Mouse (Mus musculus): Measurements from ENCODE around the gene Gpr176. TPM values are rescaled to one million over a fixed set of nuclear protein-coding genes. Genes with fewer than 3 reads are reported as not detected.

The Gpr176 gene
- polyA plus RNA-seq, 1 experiment from 2014 or later: 0.23 TPM

- DNase-seq (ENCODE audit: low spot score) (no peak), ATAC-seq (replicated peaks; ENCODE audit: low FRiP score) (no peak; the same call in 1 of the 2 replicates)
- H3K9me3 ChIP-seq (ENCODE audit: control insufficient read depth, low read length): no peaks in the 10 kb centered on the region
- H3K4me2 ChIP-seq (ENCODE audit: low read depth, low read length, severe bottlenecking): no peak overlapping the region; the same call in 1 of the 2 replicates
- H3K27ac ChIP-seq (ENCODE audit: low read depth, low read length): no peak overlapping the region
- no peak overlapping the region for H3K4me3 ChIP-seq (ENCODE audit: low read depth, low read length)
- H3K27me3 ChIP-seq (ENCODE audit: control insufficient read depth, insufficient read depth, low read length): no peaks in the 10 kb centered on the region
- H3K4me1 ChIP-seq (replicated peaks; ENCODE audit: control insufficient read depth, insufficient read depth, low read length): peaks cover 3% of the 10 kb centered on the region; the same call in 1 of the 2 replicates
- 81% methylated on average over 8 of the region's 8 CpGs for WGBS
- no peak overlapping the region for H3K9ac ChIP-seq (ENCODE audit: low read length)
- H3K36me3 ChIP-seq (ENCODE audit: control insufficient read depth, insufficient read depth, low read length): no peaks in the 10 kb centered on the region
Observed at GRCm38 (mm10) chr2:118257094-118257493, 116.1 kb downstream of the Gpr176 start.

GRCm38 (mm10) chr2:118256621-118257053 lies 116.6 kb downstream of the Gpr176 start, which contains the start of gene Fsip1:
Gene Fsip1, minus strand, starts transcription at chr2:118256966.
- H3K27ac ChIP-seq (ENCODE audit: low read depth, low read length): no peak within 1 kb of the TSS
- H3K27me3 ChIP-seq (ENCODE audit: control insufficient read depth, insufficient read depth, low read length): no peaks in the 10 kb centered on the region
- H3K36me3 ChIP-seq (ENCODE audit: control insufficient read depth, insufficient read depth, low read length): no peaks in the 10 kb centered on the region
- ATAC-seq (replicated peaks; ENCODE audit: low FRiP score): peak; percentile 93
- H3K4me1 ChIP-seq (replicated peaks; ENCODE audit: control insufficient read depth, insufficient read depth, low read length): peaks cover 3% of the 10 kb centered on the region; the same call in 1 of the 2 replicates
- peak within 1 kb of the TSS; percentile 37 for H3K4me3 ChIP-seq (ENCODE audit: low read depth, low read length)
- no peaks in the 10 kb centered on the region for H3K9me3 ChIP-seq (ENCODE audit: control insufficient read depth, low read length)
- DNase-seq (ENCODE audit: low spot score): peak; percentile 89
- WGBS: 2% methylated on average over 25 of the region's 25 CpGs
- H3K4me2 ChIP-seq (ENCODE audit: low read depth, low read length, severe bottlenecking): peak within 1 kb of the TSS; percentile 56
- peak within 1 kb of the TSS; percentile 54 for H3K9ac ChIP-seq (ENCODE audit: low read length)

DNA sequence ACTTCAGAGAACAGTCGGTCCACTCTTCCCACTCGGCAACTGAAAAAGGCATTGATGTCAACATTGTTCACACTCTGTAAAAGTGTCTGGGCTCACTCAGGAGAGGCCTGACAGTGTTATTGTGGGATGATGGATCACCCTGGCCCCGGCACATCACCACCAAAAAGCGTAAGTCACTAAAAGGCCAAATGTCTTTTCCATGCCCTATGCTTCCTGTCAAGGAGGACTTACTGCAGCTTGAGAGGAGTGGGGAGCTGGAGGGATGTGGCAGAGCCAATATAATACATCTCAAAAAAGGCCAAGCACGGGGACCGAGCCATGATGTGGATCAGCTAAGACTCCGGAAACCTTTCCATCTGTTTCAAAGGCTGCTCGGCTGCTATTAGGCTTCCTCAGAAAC lies 118.7 kb downstream of the Gpr176 start:
- H3K36me3 ChIP-seq (ENCODE audit: control insufficient read depth, insufficient read depth, low read length): no peaks in the 10 kb centered on the region
- H3K27me3 ChIP-seq (ENCODE audit: control insufficient read depth, insufficient read depth, low read length): no peaks in the 10 kb centered on the region
- ATAC-seq (replicated peaks; ENCODE audit: low FRiP score) (no peak), DNase-seq (ENCODE audit: low spot score) (no peak)
- WGBS: 87% methylated on average over 8 of the region's 8 CpGs
- no peak overlapping the region for H3K9ac ChIP-seq (ENCODE audit: low read length)
- H3K4me1 ChIP-seq (replicated peaks; ENCODE audit: control insufficient read depth, insufficient read depth, low read length): peaks cover 3% of the 10 kb centered on the region; the same call in 1 of the 2 replicates
- H3K9me3 ChIP-seq (ENCODE audit: control insufficient read depth, low read length): no peaks in the 10 kb centered on the region
- H3K4me3 ChIP-seq (ENCODE audit: low read depth, low read length): no peak overlapping the region
- H3K27ac ChIP-seq (ENCODE audit: low read depth, low read length): no peak overlapping the region
- no peak overlapping the region for H3K4me2 ChIP-seq (ENCODE audit: low read depth, low read length, severe bottlenecking)

GRCm38 (mm10) chr2:118248966-118249365 lies 124.3 kb downstream of the Gpr176 start:
- no peaks in the 10 kb centered on the region for H3K27me3 ChIP-seq (ENCODE audit: control insufficient read depth, insufficient read depth, low read length)
- no peaks in the 10 kb centered on the region for H3K9me3 ChIP-seq (ENCODE audit: control insufficient read depth, low read length)
- ATAC-seq (replicated peaks; ENCODE audit: low FRiP score) (no peak), DNase-seq (ENCODE audit: low spot score) (no peak)
- no peak overlapping the region for H3K4me2 ChIP-seq (ENCODE audit: low read depth, low read length, severe bottlenecking)
- no peak overlapping the region for H3K27ac ChIP-seq (ENCODE audit: low read depth, low read length)
- 84% methylated on average over 12 of the region's 12 CpGs for WGBS
- no peaks in the 10 kb centered on the region for H3K36me3 ChIP-seq (ENCODE audit: control insufficient read depth, insufficient read depth, low read length)
- H3K9ac ChIP-seq (ENCODE audit: low read length): no peak overlapping the region
- H3K4me3 ChIP-seq (ENCODE audit: low read depth, low read length): no peak overlapping the region
- H3K4me1 ChIP-seq (replicated peaks; ENCODE audit: control insufficient read depth, insufficient read depth, low read length): no peaks in the 10 kb centered on the region

DNA sequence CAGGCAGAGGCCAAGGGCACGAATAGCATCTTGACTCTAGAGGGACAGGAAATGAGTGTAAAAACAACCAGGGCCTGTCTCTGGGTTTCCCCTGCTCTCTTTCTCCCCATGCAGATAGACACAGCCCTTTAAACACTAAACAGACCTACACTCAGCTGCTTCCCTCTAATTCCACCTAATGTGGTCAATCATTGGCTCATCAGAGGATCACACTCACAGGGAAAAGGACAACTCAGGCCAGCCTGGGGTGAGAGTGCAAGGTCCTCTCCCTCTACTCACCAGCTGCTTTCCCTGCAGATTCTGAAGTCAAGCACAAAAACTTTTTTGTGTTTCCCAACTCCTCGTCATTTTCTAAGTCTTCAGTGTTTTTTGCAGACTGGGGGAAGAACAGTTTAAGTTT lies 125.2 kb downstream of the Gpr176 start:
- 79% methylated on average over 2 of the region's 2 CpGs for WGBS
- Histone ChIP-seq H3K9me3 (ENCODE audit: control insufficient read depth, low read length) (no peaks in the 10 kb centered on the region), H3K4me2 (ENCODE audit: low read depth, low read length, severe bottlenecking) (no peak overlapping the region), H3K9ac (ENCODE audit: low read length) (no peak overlapping the region), H3K4me1 (replicated peaks; ENCODE audit: control insufficient read depth, insufficient read depth, low read length) (no peaks in the 10 kb centered on the region), H3K36me3 (ENCODE audit: control insufficient read depth, insufficient read depth, low read length) (no peaks in the 10 kb centered on the region), H3K27me3 (ENCODE audit: control insufficient read depth, insufficient read depth, low read length) (no peaks in the 10 kb centered on the region), H3K4me3 (ENCODE audit: low read depth, low read length) (no peak overlapping the region), H3K27ac (ENCODE audit: low read depth, low read length) (no peak overlapping the region)
- ATAC-seq (replicated peaks; ENCODE audit: low FRiP score) (no peak), DNase-seq (ENCODE audit: low spot score) (no peak)

- Histone ChIP-seq H3K27me3 (ENCODE audit: control insufficient read depth, insufficient read depth, low read length) (no peaks in the 10 kb centered on the region), H3K27ac (ENCODE audit: low read depth, low read length) (no peak overlapping the region), H3K4me2 (ENCODE audit: low read depth, low read length, severe bottlenecking) (no peak overlapping the region), H3K36me3 (ENCODE audit: control insufficient read depth, insufficient read depth, low read length) (no peaks in the 10 kb centered on the region), H3K4me3 (ENCODE audit: low read depth, low read length) (no peak overlapping the region), H3K9ac (ENCODE audit: low read length) (no peak overlapping the region), H3K4me1 (replicated peaks; ENCODE audit: control insufficient read depth, insufficient read depth, low read length) (no peaks in the 10 kb centered on the region), H3K9me3 (ENCODE audit: control insufficient read depth, low read length) (no peaks in the 10 kb centered on the region)
- DNase-seq (ENCODE audit: low spot score) (peak; percentile 86), ATAC-seq (replicated peaks; ENCODE audit: low FRiP score) (peak; percentile 67)
- 15% methylated on average over 10 of the region's 10 CpGs for WGBS
Observed at GRCm38 (mm10) chr2:118245914-118246313, 127.3 kb downstream of the Gpr176 start.

DNA sequence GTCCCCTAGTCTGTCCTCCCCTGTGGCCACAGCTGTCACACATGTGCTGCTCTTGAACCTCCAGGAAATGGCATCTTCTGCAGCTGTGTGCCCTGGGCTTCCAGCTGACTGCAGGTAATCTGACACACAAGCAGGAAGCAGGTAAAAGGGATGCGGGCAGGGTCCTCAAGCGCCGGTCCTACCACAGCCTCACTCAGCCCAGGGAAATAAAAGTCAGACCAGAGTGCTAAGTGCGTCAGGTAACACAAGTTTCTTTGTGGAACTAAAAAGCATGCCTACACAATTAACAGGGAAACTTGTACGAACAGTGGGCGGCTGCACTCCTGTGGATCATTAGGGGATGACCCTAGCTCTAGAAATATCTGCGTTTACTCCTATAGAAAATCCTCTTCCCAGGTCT lies 137.0 kb downstream of the Gpr176 start:
- H3K9me3 ChIP-seq (ENCODE audit: control insufficient read depth, low read length): no peaks in the 10 kb centered on the region
- no peak overlapping the region for H3K9ac ChIP-seq (ENCODE audit: low read length)
- no peaks in the 10 kb centered on the region for H3K4me1 ChIP-seq (replicated peaks; ENCODE audit: control insufficient read depth, insufficient read depth, low read length)
- H3K4me2 ChIP-seq (ENCODE audit: low read depth, low read length, severe bottlenecking): no peak overlapping the region
- no peak for ATAC-seq (replicated peaks; ENCODE audit: low FRiP score)
- H3K27ac ChIP-seq (ENCODE audit: low read depth, low read length): no peak overlapping the region
- 80% methylated on average over 7 of the region's 7 CpGs for WGBS
- H3K36me3 ChIP-seq (ENCODE audit: control insufficient read depth, insufficient read depth, low read length): no peaks in the 10 kb centered on the region
- no peak for DNase-seq (ENCODE audit: low spot score)
- H3K4me3 ChIP-seq (ENCODE audit: low read depth, low read length): no peak overlapping the region
- no peaks in the 10 kb centered on the region for H3K27me3 ChIP-seq (ENCODE audit: control insufficient read depth, insufficient read depth, low read length)

GRCm38 (mm10) chr2:118235614-118236013 lies 137.6 kb downstream of the Gpr176 start:
- H3K9me3 ChIP-seq (ENCODE audit: control insufficient read depth, low read length): no peaks in the 10 kb centered on the region
- ATAC-seq (replicated peaks; ENCODE audit: low FRiP score) (no peak), DNase-seq (ENCODE audit: low spot score) (no peak)
- WGBS: 87% methylated on average over 3 of the region's 3 CpGs
- H3K36me3 ChIP-seq (ENCODE audit: control insufficient read depth, insufficient read depth, low read length): no peaks in the 10 kb centered on the region
- H3K27me3 ChIP-seq (ENCODE audit: control insufficient read depth, insufficient read depth, low read length): no peaks in the 10 kb centered on the region
- no peak overlapping the region for H3K4me2 ChIP-seq (ENCODE audit: low read depth, low read length, severe bottlenecking)
- H3K4me1 ChIP-seq (replicated peaks; ENCODE audit: control insufficient read depth, insufficient read depth, low read length): no peaks in the 10 kb centered on the region
- no peak overlapping the region for H3K9ac ChIP-seq (ENCODE audit: low read length)
- no peak overlapping the region for H3K4me3 ChIP-seq (ENCODE audit: low read depth, low read length)
- no peak overlapping the region for H3K27ac ChIP-seq (ENCODE audit: low read depth, low read length)

DNA sequence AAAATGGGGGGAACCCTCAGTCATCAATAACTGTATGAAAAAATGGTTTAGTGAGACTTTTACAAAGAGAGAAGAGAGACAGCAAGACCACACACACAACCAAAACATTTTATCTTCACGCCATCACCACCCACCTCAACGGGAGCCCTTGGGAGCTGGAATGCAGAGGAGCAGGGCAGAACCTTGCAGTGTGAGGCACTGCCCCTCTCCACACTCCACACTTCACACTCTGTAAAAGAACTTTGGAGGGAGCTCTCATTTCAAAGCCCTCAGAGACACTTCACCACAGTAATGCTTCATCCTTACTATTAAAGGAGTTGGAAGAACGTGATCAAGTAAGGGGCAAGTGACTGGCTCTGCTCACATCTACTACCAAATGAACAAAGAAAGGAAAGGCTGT lies 142.7 kb downstream of the Gpr176 start:
- H3K9ac ChIP-seq (ENCODE audit: low read length): no peak overlapping the region
- no peaks in the 10 kb centered on the region for H3K36me3 ChIP-seq (ENCODE audit: control insufficient read depth, insufficient read depth, low read length)
- H3K27me3 ChIP-seq (ENCODE audit: control insufficient read depth, insufficient read depth, low read length): no peaks in the 10 kb centered on the region
- no peaks in the 10 kb centered on the region for H3K9me3 ChIP-seq (ENCODE audit: control insufficient read depth, low read length)
- H3K4me2 ChIP-seq (ENCODE audit: low read depth, low read length, severe bottlenecking): no peak overlapping the region
- H3K4me1 ChIP-seq (replicated peaks; ENCODE audit: control insufficient read depth, insufficient read depth, low read length): no peaks in the 10 kb centered on the region
- no peak for DNase-seq (ENCODE audit: low spot score)
- 82% methylated on average over 3 of the region's 3 CpGs for WGBS
- no peak overlapping the region for H3K27ac ChIP-seq (ENCODE audit: low read depth, low read length)
- no peak for ATAC-seq (replicated peaks; ENCODE audit: low FRiP score)
- H3K4me3 ChIP-seq (ENCODE audit: low read depth, low read length): no peak overlapping the region
